Mouse (Mus musculus) cerebellum, adult 2 months (tissue): ENCODE results near the gene Plcxd3.

Source experiments
- CTCF ChIP-seq: fragments of 200-500 bp; IDR thresholded peaks from 2 replicates; pipeline ENCODE4 v1.5.1; 2011; ENCODE audit warnings: low read depth, mild to moderate bottlenecking, control low read depth, low read length, moderate library complexity, borderline replicate concordance; ENCODE audit not compliant: insufficient read depth
- POLR2A ChIP-seq: fragments of 200-500 bp; IDR thresholded peaks from 2 replicates; pipeline ENCODE4 v1.6.1; 2011; ENCODE audit warnings: low read length, control low read depth, borderline replicate concordance; ENCODE audit not compliant: insufficient read depth

GRCm38 (mm10) chr15:4376221-4376631, 935 bp downstream of the Plcxd3 start:
- no peak for TF ChIP-seq CTCF
- TF ChIP-seq POLR2A, result peak; percentile 25; the same call in 1 of the 2 replicates
